Mouse (Mus musculus) forebrain, postnatal 0 days (tissue): ENCODE data around the gene Cacng8. TPM values are rescaled to one million over a fixed set of nuclear protein-coding genes. Genes with fewer than 3 reads are reported as not detected.
A peak's percentile ranks its signal among the peaks of the same experiment; 100 is the strongest.

ENCODE experiments used
- ATAC-seq: fragments of 200-750 bp; cut with Nextera tagmentation; 2 replicates; pipeline ENCODE4 v1.8.0; 2017; ENCODE audit warnings: mild to moderate bottlenecking, moderate library complexity
- DNase-seq: peaks from one replicate; pipeline ENCODE4 v3.0.0-alpha.2; 2015
- H3K27ac ChIP-seq: fragments of 300-500 bp; sonication (generic); 2 replicates; pipeline ENCODE4 v1.5.1; 2014; ENCODE audit warnings: low read depth, mild to moderate bottlenecking, antibody characterized with exemption, low read length, moderate library complexity, mixed read lengths
- H3K27me3 ChIP-seq: fragments of 300-500 bp; sonication (generic); 2 replicates; pipeline ENCODE4 v1.6.1; 2014; ENCODE audit warnings: mild to moderate bottlenecking, low read length, mixed read lengths; ENCODE audit not compliant: insufficient read depth
- H3K36me3 ChIP-seq: fragments of 300-500 bp; sonication (generic); 2 replicates; pipeline ENCODE4 v1.6.1; 2014; ENCODE audit warnings: mild to moderate bottlenecking, moderate library complexity; ENCODE audit not compliant: insufficient read depth
- H3K4me1 ChIP-seq: fragments of 300-500 bp; sonication (generic); 2 replicates; pipeline ENCODE4 v1.6.1; 2014; ENCODE audit warnings: antibody characterized with exemption; ENCODE audit not compliant: insufficient read depth
- H3K4me2 ChIP-seq: fragments of 300-500 bp; sonication (generic); 2 replicates; pipeline ENCODE4 v1.6.1; 2014; ENCODE audit warnings: low read depth, mild to moderate bottlenecking, moderate library complexity
- H3K4me3 ChIP-seq: fragments of 300-500 bp; sonication (generic); 2 replicates; pipeline ENCODE4 v1.5.1; 2014; ENCODE audit warnings: low read depth, low read length, mixed read lengths
- H3K9ac ChIP-seq: fragments of 300-500 bp; sonication (generic); 2 replicates; pipeline ENCODE4 v1.6.1; 2014; ENCODE audit warnings: mild to moderate bottlenecking
- H3K9me3 ChIP-seq: fragments of 300-500 bp; sonication (generic); 2 replicates; pipeline ENCODE4 v1.6.1; 2016; ENCODE audit warnings: low read length
- CTCF ChIP-seq: sonication (generic); IDR thresholded peaks from 2 replicates; pipeline ENCODE4 v1.5.1; 2016; ENCODE audit warnings: antibody characterized with exemption, control low read depth, low read depth
- WGBS: fragments of 180-500 bp; shearing (Covaris S2); extraction: QIAGEN DNeasy Blood & Tissue Kit; methylation state at CpG from one replicate; pipeline ENCODE4 v1.1.7; 2014; 5-methylcytosine and 5-hydroxymethylcytosine counted together
- polyA plus RNA-seq: library from polyadenylated mRNA; unstranded; fragments of >200 nt; fragmentation: Nextera tagmentation; extraction: Ambion mirVana; gene quantifications from 2 replicates; pipeline ENCODE4 v1.2.1, GENCODE M21; 2015
- total RNA-seq: library from RNA; depleted of rRNA; stranded (reverse); fragments of >200 nt; gene quantifications from 2 replicates; pipeline ENCODE4 v1.2.3, GENCODE M21; 2014

The Cacng8 gene
- total and polyA plus RNA-seq, 2 experiments from 2014 or later: 17.8 to 42.2 TPM

DNA sequence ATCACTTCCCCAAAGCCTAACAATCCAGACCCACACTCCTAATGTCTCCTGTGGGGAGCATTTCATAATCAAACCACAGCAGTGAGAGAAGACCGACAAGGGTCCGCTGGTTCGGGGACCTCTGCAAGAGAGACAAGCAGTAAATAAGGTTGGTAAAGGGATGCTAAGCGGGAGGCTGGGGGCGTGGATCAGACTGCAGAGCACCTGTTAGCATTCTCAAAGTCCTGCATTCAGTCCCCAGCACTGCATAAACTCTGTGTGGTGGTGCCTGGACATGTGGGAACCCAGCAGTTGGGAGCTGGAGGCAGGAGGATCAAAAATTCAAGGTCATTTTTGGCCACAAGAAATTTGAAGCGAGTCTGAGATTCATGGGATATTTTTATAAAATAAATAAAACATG lies 29.5 kb downstream of the Cacng8 start:
- WGBS: 36% methylated on average over 6 of the region's 6 CpGs

DNA sequence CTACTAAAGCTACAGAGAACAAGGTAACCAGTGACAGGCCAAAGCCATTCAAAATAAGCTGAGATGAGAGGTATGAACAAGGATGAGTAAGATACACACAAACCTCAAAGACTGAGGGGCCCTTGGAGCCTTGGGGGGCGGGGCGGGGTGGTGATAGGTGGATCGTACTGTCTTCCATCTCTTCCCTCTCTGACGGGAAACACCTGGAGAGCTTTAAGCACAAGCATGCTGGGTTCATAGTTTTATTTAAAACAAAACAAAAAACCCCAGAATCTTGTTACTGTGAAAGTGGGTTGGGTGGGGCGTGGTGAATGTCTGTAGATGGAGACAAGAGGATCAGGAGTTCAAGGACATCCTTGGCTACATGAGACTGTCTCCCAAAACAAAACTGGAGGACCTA lies 30.0 kb downstream of the Cacng8 start:
- Histone ChIP-seq H3K4me2 (no peak overlapping the region), H3K4me3 (no peak overlapping the region), H3K9me3 (no peaks in the 10 kb centered on the region), H3K4me1 (no peaks in the 10 kb centered on the region), H3K27ac (no peak overlapping the region), H3K9ac (no peak overlapping the region), H3K27me3 (peaks cover 7% of the 10 kb centered on the region), H3K36me3 (no peaks in the 10 kb centered on the region)
- no peak for TF ChIP-seq CTCF
- 70% methylated on average over 5 of the region's 5 CpGs for WGBS
- DNase-seq (no peak), ATAC-seq (no peak)

More for the DNA sequence above, 29.5 kb downstream of the Cacng8 start:
- Histone ChIP-seq H3K27ac (no peak overlapping the region), H3K27me3 (peaks cover 7% of the 10 kb centered on the region), H3K4me2 (no peak overlapping the region), H3K9ac (no peak overlapping the region), H3K4me3 (no peak overlapping the region), H3K36me3 (no peaks in the 10 kb centered on the region), H3K9me3 (no peaks in the 10 kb centered on the region), H3K4me1 (no peaks in the 10 kb centered on the region)
- TF ChIP-seq CTCF: no peak
- DNase-seq (no peak), ATAC-seq (no peak)

DNA sequence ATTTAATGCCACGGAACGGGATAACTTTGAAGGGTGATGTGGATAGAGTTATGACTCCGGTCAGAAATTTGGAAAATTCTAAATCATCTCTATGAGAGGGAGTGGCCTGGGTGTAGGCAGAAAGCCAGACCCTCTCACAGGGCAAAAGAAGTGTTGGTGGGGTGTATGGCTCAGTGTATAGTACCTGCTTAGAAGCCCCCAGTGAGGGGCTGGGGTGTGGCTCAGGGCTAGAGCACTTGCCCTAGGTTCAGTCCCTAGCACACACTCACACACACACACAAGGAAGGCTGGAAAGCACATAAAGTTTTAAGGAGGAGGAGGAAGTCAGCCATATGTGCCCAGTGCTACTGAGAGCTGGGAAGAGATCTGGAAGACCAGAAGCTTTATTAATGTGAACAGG lies 30.8 kb downstream of the Cacng8 start:
- H3K4me1 ChIP-seq: no peaks in the 10 kb centered on the region
- no peak overlapping the region for H3K4me3 ChIP-seq
- peaks cover 7% of the 10 kb centered on the region for H3K27me3 ChIP-seq
- no peaks in the 10 kb centered on the region for H3K9me3 ChIP-seq
- DNase-seq (no peak), ATAC-seq (no peak)
- no peak overlapping the region for H3K4me2 ChIP-seq
- no peak for TF ChIP-seq CTCF
- 80% methylated on average over 3 of the region's 3 CpGs for WGBS
- H3K9ac ChIP-seq: no peak overlapping the region
- H3K27ac ChIP-seq: no peak overlapping the region
- no peaks in the 10 kb centered on the region for H3K36me3 ChIP-seq

DNA sequence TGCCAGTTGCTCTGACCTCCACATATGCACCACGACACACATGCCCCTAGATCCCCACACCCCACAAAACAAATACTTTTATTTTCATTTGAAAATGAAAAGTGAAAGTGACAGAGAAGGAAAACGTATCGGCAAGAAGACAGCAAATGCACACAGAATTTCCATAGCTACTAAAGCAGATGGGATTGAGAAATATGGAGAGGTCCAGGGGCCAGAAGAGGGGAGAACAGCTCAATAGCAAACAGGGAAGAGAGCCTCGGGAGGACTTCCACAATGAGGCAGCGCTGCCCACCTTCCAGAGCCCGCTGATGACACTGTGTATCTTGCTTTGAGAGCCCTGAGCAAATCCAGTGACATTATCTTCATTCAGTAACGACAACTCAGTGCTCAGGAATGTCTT lies 31.6 kb downstream of the Cacng8 start:
- 68% methylated on average over 7 of the region's 7 CpGs for WGBS
- ATAC-seq: no peak
- peaks cover 7% of the 10 kb centered on the region for H3K27me3 ChIP-seq

DNA sequence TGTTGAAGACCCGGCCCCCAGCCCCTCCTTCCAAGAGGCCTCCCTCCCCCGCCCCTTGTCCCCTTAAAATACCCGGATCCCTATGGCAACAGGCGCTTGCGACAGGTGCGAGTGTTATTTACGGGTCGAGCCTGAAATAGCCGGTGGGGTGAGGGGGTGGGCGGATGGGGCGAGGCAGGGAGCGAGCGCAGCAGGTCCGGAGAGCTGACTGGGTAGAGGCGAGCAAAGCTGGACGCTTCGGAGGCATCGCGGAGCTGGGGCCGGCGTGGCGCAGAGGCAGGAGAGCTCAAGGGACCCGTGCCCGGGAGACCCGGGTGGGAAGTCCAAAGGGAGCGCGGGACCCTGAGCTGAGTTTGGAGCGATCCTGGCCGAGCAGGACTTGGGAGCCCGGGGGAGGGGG lies 32.9 kb downstream of the Cacng8 start:
- H3K4me2 ChIP-seq: peak overlapping the region; percentile 54
- WGBS: under 1% methylated on average over 30 of the region's 30 CpGs
- no peaks in the 10 kb centered on the region for H3K36me3 ChIP-seq
- no peaks in the 10 kb centered on the region for H3K4me1 ChIP-seq
- H3K4me3 ChIP-seq: peak overlapping the region; percentile 26
- peaks cover 7% of the 10 kb centered on the region for H3K27me3 ChIP-seq
- no peak overlapping the region for H3K27ac ChIP-seq
- ATAC-seq: peak; percentile 23
- H3K9me3 ChIP-seq: no peaks in the 10 kb centered on the region
- no peak for TF ChIP-seq CTCF
- DNase-seq: no peak
- H3K9ac ChIP-seq: no peak overlapping the region

More for the DNA sequence above, 31.6 kb downstream of the Cacng8 start:
- DNase-seq: no peak
- Histone ChIP-seq H3K4me1 (no peaks in the 10 kb centered on the region), H3K9ac (no peak overlapping the region), H3K4me3 (no peak overlapping the region), H3K4me2 (no peak overlapping the region), H3K27ac (no peak overlapping the region), H3K36me3 (no peaks in the 10 kb centered on the region), H3K9me3 (no peaks in the 10 kb centered on the region)
- TF ChIP-seq CTCF: no peak

DNA sequence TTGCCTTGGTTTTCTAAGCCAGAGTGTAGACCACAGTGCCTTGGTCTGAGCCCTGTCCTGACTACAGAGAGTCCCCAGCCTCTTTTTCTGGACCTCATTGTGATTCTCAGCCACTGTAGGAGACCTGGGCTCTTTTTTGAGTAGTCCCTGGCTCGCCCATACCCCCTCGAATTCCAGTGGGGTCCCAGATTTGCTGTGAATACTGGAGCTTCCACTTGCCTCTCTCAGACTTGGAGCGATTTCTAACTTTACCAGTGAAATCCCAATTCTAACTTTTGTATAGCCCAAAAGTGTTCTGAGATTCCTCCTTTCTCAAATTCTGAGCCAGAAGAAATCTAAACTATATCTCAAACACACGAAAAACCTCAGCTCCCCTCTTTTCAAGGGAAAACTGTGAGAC lies 33.4 kb downstream of the Cacng8 start, which contains the start of gene Cacng6:
TSS of gene Cacng6 (plus strand) at position 301 of the 400 bp plus-strand sequence.
- Histone ChIP-seq H3K4me2 (peak within 1 kb of the TSS; percentile 54), H3K4me1 (no peaks in the 10 kb centered on the region), H3K36me3 (no peaks in the 10 kb centered on the region), H3K9me3 (no peaks in the 10 kb centered on the region), H3K27me3 (peaks cover 7% of the 10 kb centered on the region), H3K4me3 (peak within 1 kb of the TSS; percentile 26), H3K27ac (no peak within 1 kb of the TSS), H3K9ac (no peak within 1 kb of the TSS)
- ATAC-seq: no peak
- TF ChIP-seq CTCF: no peak
- 40% methylated on average over 4 of the region's 4 CpGs for WGBS
- DNase-seq: no peak

DNA sequence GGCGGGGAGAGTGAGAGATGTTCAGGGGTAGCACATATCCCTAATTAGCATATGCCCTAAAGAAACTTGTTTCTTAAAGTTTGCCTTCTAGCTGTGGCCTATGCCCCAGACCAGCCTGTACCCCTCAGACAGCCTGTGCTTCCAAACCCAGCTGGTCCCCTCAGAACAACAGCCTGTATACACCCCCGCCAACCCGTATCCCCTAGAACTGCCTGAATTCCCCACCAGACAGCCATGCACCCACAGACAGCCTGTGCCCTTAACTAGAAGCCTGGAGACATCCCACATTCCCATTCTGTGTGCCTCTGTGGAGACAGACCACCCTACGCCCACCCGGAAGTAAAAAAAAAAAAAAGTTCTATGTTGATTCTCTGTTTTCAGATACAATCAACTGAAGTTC lies 34.7 kb downstream of the Cacng8 start:
- no peak for DNase-seq
- no peak for ATAC-seq
- Histone ChIP-seq H3K9ac (no peak overlapping the region), H3K4me3 (no peak overlapping the region), H3K9me3 (no peaks in the 10 kb centered on the region), H3K4me1 (no peaks in the 10 kb centered on the region), H3K36me3 (no peaks in the 10 kb centered on the region), H3K27ac (no peak overlapping the region), H3K4me2 (no peak overlapping the region), H3K27me3 (peaks cover 7% of the 10 kb centered on the region)
- TF ChIP-seq CTCF: no peak
- WGBS: 88% methylated on average over 5 of the region's 5 CpGs
